Mouse (Mus musculus) limb, embryonic 15.5 days (tissue): Measurements from ENCODE around the gene Mypop. TPM values are rescaled to one million over a fixed set of nuclear protein-coding genes. Genes with fewer than 3 reads are reported as not detected.

Experiments
- ATAC-seq: fragments of 200-750 bp; cut with Nextera tagmentation; 2 replicates; pipeline ENCODE4 v1.8.0; 2017; ENCODE audit warnings: low read depth, moderate TSS enrichment; ENCODE audit not compliant: insufficient number of reproducible peaks, low FRiP score, low TSS enrichment
- H3K27ac ChIP-seq: fragments of 300-500 bp; sonication (generic); 2 replicates; pipeline ENCODE4 v1.5.1; 2015; ENCODE audit warnings: moderate library complexity, mild to moderate bottlenecking, inconsistent platforms
- H3K27me3 ChIP-seq: fragments of 300-500 bp; sonication (generic); 2 replicates; pipeline ENCODE4 v1.6.1; 2015; ENCODE audit warnings: inconsistent platforms
- H3K36me3 ChIP-seq: fragments of 300-500 bp; sonication (generic); 2 replicates; pipeline ENCODE4 v1.6.1; 2015; ENCODE audit warnings: inconsistent platforms
- H3K4me1 ChIP-seq: fragments of 300-500 bp; sonication (generic); 2 replicates; pipeline ENCODE4 v1.6.1; 2015; ENCODE audit warnings: inconsistent platforms
- H3K4me2 ChIP-seq: fragments of 300-500 bp; sonication (generic); 2 replicates; pipeline ENCODE4 v1.6.1; 2015; ENCODE audit warnings: mild to moderate bottlenecking, inconsistent platforms
- H3K4me3 ChIP-seq: fragments of 300-500 bp; sonication (generic); 2 replicates; pipeline ENCODE4 v1.5.1; 2015; ENCODE audit warnings: mild to moderate bottlenecking, inconsistent platforms
- H3K9ac ChIP-seq: fragments of 300-500 bp; sonication (generic); 2 replicates; pipeline ENCODE4 v1.6.1; 2015; ENCODE audit warnings: inconsistent platforms
- H3K9me3 ChIP-seq: fragments of 300-500 bp; sonication (generic); 2 replicates; pipeline ENCODE4 v1.6.1; 2016; ENCODE audit warnings: inconsistent platforms
- WGBS: fragments of 180-500 bp; shearing (Covaris S2); methylation state at CpG from one replicate; pipeline ENCODE4 v1.1.7; 2015; 5-methylcytosine and 5-hydroxymethylcytosine counted together
- polyA plus RNA-seq: library from polyadenylated mRNA; unstranded; fragments of >200 nt; fragmentation: Nextera tagmentation; extraction: Ambion mirVana; gene quantifications from 2 replicates; pipeline ENCODE4 v1.2.1, GENCODE M21; 2015

Gene Mypop
- polyA plus RNA-seq, 1 experiment from 2014 or later = 5.2 TPM

- Histone ChIP-seq H3K4me1 (peaks cover 10% of the 10 kb centered on the region), H3K4me3 (no peak overlapping the region), H3K9ac (no peak overlapping the region), H3K36me3 (peaks cover 80% of the 10 kb centered on the region), H3K27ac (no peak overlapping the region), H3K4me2 (no peak overlapping the region), H3K9me3 (no peaks in the 10 kb centered on the region), H3K27me3 (no peaks in the 10 kb centered on the region)
- no peak for ATAC-seq
- 70% methylated on average over 4 of the region's 4 CpGs for WGBS
Observed at GRCm38 (mm10) chr7:19051161-19051560, 60.1 kb downstream of the Mypop start.

Other genes starting within 250 kb of the Mypop start
- gene Psg19, start 192.7 kb upstream of the Mypop start, polyA plus RNA-seq = not detected in 2 replicates
- not detected in 2 replicates for gene Psg17, start 169.6 kb upstream of the Mypop start, polyA plus RNA-seq
- gene Mill2, start 151.3 kb upstream of the Mypop start, polyA plus RNA-seq = 0.42 and 0.76 TPM in 2 replicates
- gene Pglyrp1, start 119.9 kb upstream of the Mypop start, polyA plus RNA-seq = 2.4 and 3.2 TPM in 2 replicates
- 28.0 TPM in 2 replicates for gene Ccdc61, start 80.8 kb upstream of the Mypop start, polyA plus RNA-seq
- 0.36 and 0.68 TPM in 2 replicates for gene Nova2, start 65.4 kb upstream of the Mypop start, polyA plus RNA-seq
- not detected in 2 replicates for gene Nanos2, start 3.8 kb upstream of the Mypop start, polyA plus RNA-seq
- gene Irf2bp1, start 12.8 kb downstream of the Mypop start, polyA plus RNA-seq = 24.0 and 26.1 TPM in 2 replicates
- gene Foxa3, start 32.3 kb downstream of the Mypop start, polyA plus RNA-seq = 3.8 and 3.9 TPM in 2 replicates
- 28.8 and 32.7 TPM in 2 replicates for gene Sympk, start 33.1 kb downstream of the Mypop start, polyA plus RNA-seq
- gene Rsph6a, start 63.4 kb downstream of the Mypop start, polyA plus RNA-seq = not detected in 2 replicates
- gene Dmwd, start 85.0 kb downstream of the Mypop start, polyA plus RNA-seq = 15.0 and 15.5 TPM in 2 replicates
- gene Dmpk, start 92.6 kb downstream of the Mypop start, polyA plus RNA-seq = 32.5 and 64.0 TPM in 2 replicates
- gene Six5, start 103.3 kb downstream of the Mypop start, polyA plus RNA-seq = 11.5 and 13.5 TPM in 2 replicates
- 2.4 and 2.6 TPM in 2 replicates for gene Gm4969, start 127.1 kb downstream of the Mypop start, polyA plus RNA-seq
- gene Fbxo46, start 128.6 kb downstream of the Mypop start, polyA plus RNA-seq = 16.1 and 16.9 TPM in 2 replicates
- 13.7 and 13.8 TPM in 2 replicates for gene Qpctl, start 158.0 kb downstream of the Mypop start, polyA plus RNA-seq
- gene Snrpd2, start 158.5 kb downstream of the Mypop start, polyA plus RNA-seq = 124 and 130 TPM in 2 replicates
- 1.0 and 1.2 TPM in 2 replicates for gene Gipr, start 174.9 kb downstream of the Mypop start, polyA plus RNA-seq
- gene Eml2, start 185.2 kb downstream of the Mypop start, polyA plus RNA-seq = 8.7 and 12.8 TPM in 2 replicates
- gene Gpr4, start 221.3 kb downstream of the Mypop start, polyA plus RNA-seq = 2.4 and 3.0 TPM in 2 replicates
- gene Opa3, start 237.1 kb downstream of the Mypop start, polyA plus RNA-seq = 28.4 and 31.5 TPM in 2 replicates